Mouse (Mus musculus) spleen, adult 18-20 months (tissue): ENCODE results near the gene Dbp.

Source experiments
- DNase-seq, 2 experiments: peaks; one replicate each; pipeline ENCODE4 v3.0.0; 2022; ENCODE audit warnings: mixed read lengths in 2 of 2

Dbp gene

GRCm38 (mm10) chr7:45712022-45712757 is 7.3 kb downstream of the Dbp start:
- no peak for DNase-seq

GRCm38 (mm10) chr7:45713396-45713795 is 8.5 kb downstream of the Dbp start:
- no peak for DNase-seq

- no peak for DNase-seq
These were observed 9.1 kb downstream of the Dbp start for GRCm38 (mm10) chr7:45713881-45714520.

GRCm38 (mm10) chr7:45714630-45715089 is 9.8 kb downstream of the Dbp start:
- DNase-seq: no peak

GRCm38 (mm10) chr7:45715090-45715708 is 10.3 kb downstream of the Dbp start, which contains the start of gene Rpl18:
TSS of gene Rpl18 (plus strand) at chr7:45715457.
- DNase-seq: peak; percentile 91 to 96

GRCm38 (mm10) chr7:45715741-45716459 is 11.0 kb downstream of the Dbp start:
- no peak for DNase-seq

- DNase-seq: no peak
These were observed 11.6 kb downstream of the Dbp start for GRCm38 (mm10) chr7:45716460-45716857.

GRCm38 (mm10) chr7:45716952-45717917 is 12.3 kb downstream of the Dbp start:
- no peak for DNase-seq

- DNase-seq: peak; percentile 97
These were observed 13.0 kb downstream of the Dbp start, which contains the start of gene Sphk2 for GRCm38 (mm10) chr7:45717918-45718297. TSS of gene Sphk2 (minus strand) at chr7:45718002.

GRCm38 (mm10) chr7:45718331-45718730 is 13.4 kb downstream of the Dbp start:
- DNase-seq: no peak

- no peak for DNase-seq
These were observed 14.3 kb downstream of the Dbp start for GRCm38 (mm10) chr7:45719180-45719579.

GRCm38 (mm10) chr7:45719738-45720412 is 15.0 kb downstream of the Dbp start:
- DNase-seq: no peak

- DNase-seq: no peak
These were observed 15.7 kb downstream of the Dbp start, which contains the start of gene Fam83e for GRCm38 (mm10) chr7:45720413-45721233. TSS of gene Fam83e (plus strand) at chr7:45721212.

- no peak for DNase-seq
These were observed 16.3 kb downstream of the Dbp start for GRCm38 (mm10) chr7:45721234-45721571.

- no peak for DNase-seq
These were observed 16.9 kb downstream of the Dbp start for GRCm38 (mm10) chr7:45721642-45722347.

GRCm38 (mm10) chr7:45722348-45722713 is 17.4 kb downstream of the Dbp start:
- DNase-seq: no peak

- no peak for DNase-seq
These were observed 18.4 kb downstream of the Dbp start for GRCm38 (mm10) chr7:45723301-45723700.

- DNase-seq: no peak
These were observed 18.9 kb downstream of the Dbp start for GRCm38 (mm10) chr7:45723781-45724180.

- no peak for DNase-seq
These were observed 20.3 kb downstream of the Dbp start for GRCm38 (mm10) chr7:45725151-45725550.

GRCm38 (mm10) chr7:45725713-45726112 is 20.8 kb downstream of the Dbp start, which contains the start of gene Spaca4:
TSS of gene Spaca4 (minus strand) at chr7:45725813.
- DNase-seq: no peak
